Mouse (Mus musculus) thymus, postnatal 25 days (tissue): ENCODE measurements around the gene Nelfe.
A peak's percentile ranks its signal among the peaks of the same experiment; 100 is the strongest.

Source experiments
- DNase-seq: peaks from one replicate; pipeline ENCODE4 v3.0.0; 2022

Gene Nelfe

GRCm38 (mm10) chr17:34847615-34848014 lies 2.6 kb upstream of the Nelfe start:
- DNase-seq = no peak

GRCm38 (mm10) chr17:34850517-34851125 lies 430 bp downstream of the Nelfe start:
- DNase-seq = peak; percentile 14

- DNase-seq = no peak
Observed at GRCm38 (mm10) chr17:34853511-34853910, 3.3 kb downstream of the Nelfe start.

GRCm38 (mm10) chr17:34854761-34855160 lies 4.6 kb downstream of the Nelfe start:
- no peak for DNase-seq

GRCm38 (mm10) chr17:34855825-34856224 lies 5.6 kb downstream of the Nelfe start:
- DNase-seq = peak; percentile 44

- no peak for DNase-seq
Observed at GRCm38 (mm10) chr17:34858670-34859069, 8.5 kb downstream of the Nelfe start.

- no peak for DNase-seq
Observed at GRCm38 (mm10) chr17:34860514-34860913, 10.3 kb downstream of the Nelfe start.

GRCm38 (mm10) chr17:34861704-34862415 lies 11.7 kb downstream of the Nelfe start:
- DNase-seq = no peak

GRCm38 (mm10) chr17:34862416-34863081 lies 12.4 kb downstream of the Nelfe start, which contains the start of gene Cfb:
TSS of gene Cfb (minus strand) at chr17:34862518.
- no peak for DNase-seq

GRCm38 (mm10) chr17:34865981-34866380 lies 15.8 kb downstream of the Nelfe start:
- no peak for DNase-seq

- DNase-seq = no peak
Observed at GRCm38 (mm10) chr17:34874321-34874720, 24.1 kb downstream of the Nelfe start.

- DNase-seq = no peak
Observed at GRCm38 (mm10) chr17:34879336-34879879, 29.2 kb downstream of the Nelfe start, which contains the start of gene Zbtb12. TSS of gene Zbtb12 (plus strand) at chr17:34879483.

GRCm38 (mm10) chr17:34881166-34881565 lies 31.0 kb downstream of the Nelfe start:
- no peak for DNase-seq

GRCm38 (mm10) chr17:34881683-34882310 lies 31.6 kb downstream of the Nelfe start, which contains the start of gene Gm20547:
TSS of gene Gm20547 (minus strand) at chr17:34882042.
- no peak for DNase-seq

- DNase-seq = no peak
Observed at GRCm38 (mm10) chr17:34883332-34883731, 33.1 kb downstream of the Nelfe start.

- DNase-seq = no peak
Observed at GRCm38 (mm10) chr17:34884704-34885103, 34.5 kb downstream of the Nelfe start.

GRCm38 (mm10) chr17:34885615-34886014 lies 35.4 kb downstream of the Nelfe start:
- no peak for DNase-seq

- DNase-seq = no peak
Observed at GRCm38 (mm10) chr17:34887942-34888341, 37.8 kb downstream of the Nelfe start.

GRCm38 (mm10) chr17:34890074-34890743 lies 40.0 kb downstream of the Nelfe start:
- DNase-seq = no peak

- DNase-seq = no peak
Observed at GRCm38 (mm10) chr17:34891377-34891776, 41.2 kb downstream of the Nelfe start.

- no peak for DNase-seq
Observed at GRCm38 (mm10) chr17:34893072-34893824, 43.1 kb downstream of the Nelfe start.
